Mouse (Mus musculus): Measurements from ENCODE around the gene Vstm2a.

GRCm38 (mm10) chr11:16257011-16257410 is 513 bp upstream of the Vstm2a start:
- TF ChIP-seq CTCF (IDR thresholded peaks at IDR 0.05; ENCODE audit: low read depth, low read length) (no peak), POLR2AphosphoS5 (IDR thresholded peaks at IDR 0.05; ENCODE audit: insufficient replicate concordance, low read depth, low read length) (no peak), GATA1 (IDR thresholded peaks at IDR 0.05; ENCODE audit: borderline replicate concordance, low read length) (no peak), TAL1 (conservative IDR thresholded peaks at IDR 0.05; ENCODE audit: low read depth, low read length) (no peak)
